Comparison of ENCODE assay signal across 28 mouse cellular contexts in the genomic region with DNA sequence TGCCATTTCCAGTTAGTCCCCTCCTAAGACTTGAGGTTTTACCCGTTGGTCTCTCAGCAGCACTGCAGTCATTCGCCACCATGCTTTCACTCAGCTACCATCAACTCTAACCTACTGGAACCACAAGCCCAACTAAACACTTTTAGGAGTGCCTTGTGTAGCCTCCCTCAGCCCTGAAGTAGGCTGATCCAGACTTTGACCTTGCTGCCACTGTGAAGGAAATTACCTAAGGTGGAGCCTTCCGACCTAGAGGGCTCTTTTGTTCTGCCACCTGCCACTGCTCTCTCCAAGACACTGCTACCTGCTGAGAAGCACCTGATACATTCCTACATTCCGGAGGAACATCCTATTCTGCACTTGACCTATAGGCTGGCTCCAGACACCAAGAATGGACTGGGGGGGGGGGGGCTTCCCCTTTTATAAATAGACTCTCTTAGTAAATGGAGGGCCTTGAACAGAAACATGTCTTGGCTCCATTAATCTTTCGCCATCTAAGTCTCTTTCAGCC.
"Had no signal": no experiment of that assay in that cellular context is flagged by ENCODE, and none has a peak within 500 bp of the region (broad histone marks: within the 10 kb centered on the region; RNA-seq: fewer than 3 reads in every experiment).

No protein-coding gene starts in this region.

- H3K36me3 ChIP-seq: heart, embryonic 10.5 days; heart, embryonic 12.5 days; hindbrain, embryonic 10.5 days; hindbrain, embryonic 12.5 days; intestine, embryonic 15.5 days; limb, embryonic 10.5 days; limb, embryonic 12.5 days; liver, embryonic 13.5 days; liver, embryonic 15.5 days had no signal

- H3K4me2 ChIP-seq: heart, embryonic 12.5 days; hindbrain, embryonic 12.5 days; hindbrain, embryonic 14.5 days; intestine, embryonic 15.5 days; limb, embryonic 12.5 days; liver, embryonic 11.5 days; liver, embryonic 13.5 days; liver, embryonic 15.5 days had no signal

- H3K27me3 ChIP-seq: heart, embryonic 12.5 days; hindbrain, embryonic 12.5 days; intestine, embryonic 15.5 days; limb, embryonic 12.5 days; liver, embryonic 13.5 days; liver, embryonic 15.5 days had no signal

- H3K4me1 ChIP-seq: heart, embryonic 10.5 days; heart, embryonic 12.5 days; hindbrain, embryonic 10.5 days; hindbrain, embryonic 12.5 days; intestine, embryonic 15.5 days; limb, embryonic 10.5 days; limb, embryonic 12.5 days; liver, embryonic 13.5 days; liver, embryonic 15.5 days had no signal

- ATAC-seq: hindbrain, embryonic 16.5 days; inflammation-experienced regulatory T-cells, adult 6 months; intestine, embryonic 15.5 days; intestine, postnatal 0 days; liver, postnatal 0 days had no signal

- H3K9ac ChIP-seq: heart, embryonic 12.5 days; hindbrain, embryonic 12.5 days; hindbrain, embryonic 14.5 days; intestine, embryonic 15.5 days; limb, embryonic 12.5 days; liver, embryonic 13.5 days; liver, embryonic 15.5 days; liver, postnatal 0 days had no signal

- H3K27ac ChIP-seq: gastrocnemius, adult 2 months; heart, embryonic 10.5 days; hindbrain, embryonic 10.5 days; hindbrain, embryonic 12.5 days; hindbrain, embryonic 14.5 days; intestine, embryonic 15.5 days; layer of hippocampus, adult 2 months; limb, embryonic 10.5 days; limb, embryonic 12.5 days; liver, embryonic 13.5 days; liver, embryonic 15.5 days had no signal

- H3K4me3 ChIP-seq: gastrocnemius, adult 2 months; heart, embryonic 10.5 days; heart, embryonic 12.5 days; hindbrain, embryonic 10.5 days; hindbrain, embryonic 12.5 days; intestine, embryonic 15.5 days; layer of hippocampus, adult 2 months; limb, embryonic 10.5 days; limb, embryonic 12.5 days; liver, embryonic 13.5 days; liver, embryonic 15.5 days had no signal

- H3K9me3 ChIP-seq: heart, embryonic 10.5 days; heart, embryonic 12.5 days; hindbrain, embryonic 10.5 days; hindbrain, embryonic 12.5 days; intestine, embryonic 15.5 days; limb, embryonic 10.5 days; limb, embryonic 12.5 days; liver, embryonic 13.5 days; liver, embryonic 15.5 days had no signal

- DNase-seq: gastrocnemius, adult 2 months; gastrocnemius, postnatal 10 days; gastrocnemius, postnatal 25 days; heart, postnatal 10 days; heart, postnatal 4 days; kidney, adult 18-20 months; kidney, adult 8-10 months; kidney, postnatal 10 days; kidney, postnatal 25 days; kidney, postnatal 4 days; layer of hippocampus, postnatal 36 days; liver; liver, embryonic 13.5 days; liver, postnatal 0 days had no signal
